Comparison of ENCODE assay signal across 26 mouse cellular contexts in genomic region chr10:80459236-80459635, GRCm38 (mm10). TPM values are rescaled to one million over a fixed set of nuclear protein-coding genes. Genes with fewer than 3 reads are reported as not detected.
"Had no signal": no experiment of that assay in that cellular context is flagged by ENCODE, and none has a peak within 500 bp of the region (broad histone marks: within the 10 kb centered on the region; RNA-seq: fewer than 3 reads in every experiment).

No protein-coding gene starts in this region.

- ATAC-seq: liver, embryonic 12.5 days had no signal

- H3K9me3 ChIP-seq: limb, embryonic 10.5 days; limb, embryonic 13.5 days; liver, embryonic 12.5 days; liver, embryonic 15.5 days; lung, embryonic 15.5 days; neural tube, embryonic 12.5 days; neural tube, embryonic 15.5 days; stomach, embryonic 15.5 days had no signal

- DNase-seq: kidney, adult 18-20 months; layer of hippocampus, postnatal 36 days; liver; lung, adult 18-20 months; lung, postnatal 10 days; lung, postnatal 36 days; midbrain, embryonic 14.5 days; right cerebral cortex, adult 18-20 months; right cerebral cortex, postnatal 25 days; spleen, adult 18-20 months; thymus, postnatal 36 days had no signal

- H3K4me3 ChIP-seq: left cerebral cortex, adult 2 months; limb, embryonic 10.5 days; limb, embryonic 13.5 days; liver, embryonic 12.5 days; liver, embryonic 15.5 days; lung, embryonic 15.5 days; megakaryocyte, embryonic 14.5 days; neural tube, embryonic 12.5 days; neural tube, embryonic 15.5 days; stomach, embryonic 15.5 days had no signal

- H3K36me3 ChIP-seq: limb, embryonic 10.5 days; limb, embryonic 13.5 days; liver, embryonic 12.5 days; liver, embryonic 15.5 days; lung, embryonic 15.5 days; neural tube, embryonic 12.5 days; neural tube, embryonic 15.5 days; stomach, embryonic 15.5 days had no signal

- H3K27ac ChIP-seq: kidney, postnatal 0 days; left cerebral cortex, adult 2 months; limb, embryonic 13.5 days; liver, embryonic 12.5 days; liver, embryonic 15.5 days; lung, embryonic 15.5 days; neural tube, embryonic 12.5 days; neural tube, embryonic 15.5 days; stomach, embryonic 15.5 days had no signal

- H3K4me1 ChIP-seq: limb, embryonic 13.5 days; liver, embryonic 15.5 days; lung, embryonic 15.5 days; neural tube, embryonic 12.5 days; stomach, embryonic 15.5 days had no signal

- H3K9ac ChIP-seq: limb, embryonic 13.5 days; liver, embryonic 12.5 days; liver, embryonic 15.5 days; lung, embryonic 15.5 days; neural tube, embryonic 15.5 days; stomach, embryonic 15.5 days had no signal

- H3K4me2 ChIP-seq: limb, embryonic 13.5 days; liver, embryonic 12.5 days; liver, embryonic 15.5 days; lung, embryonic 15.5 days; midbrain, embryonic 11.5 days; neural tube, embryonic 12.5 days; neural tube, embryonic 15.5 days; stomach, embryonic 15.5 days had no signal

RNA-seq across cellular contexts. Expression of gene Onecut3, which starts 35.4 kb away (rescaled TPM):
- total RNA-seq: left cerebral cortex, adult 2 months; left cerebral cortex, postnatal 10 days had no signal
- polyA plus RNA-seq: kidney, embryonic 14.5 days; kidney, postnatal 0 days; limb, embryonic 10.5 days; limb, embryonic 13.5 days; liver, embryonic 15.5 days; lung, embryonic 15.5 days; urinary bladder, adult 2 months had no signal
